Mouse (Mus musculus) heart, adult 2 months (tissue): ENCODE results near the gene Cbx8.

Experiments used
- CTCF ChIP-seq: fragments of 200-600 bp; IDR thresholded peaks from 2 replicates; pipeline ENCODE4 v1.8.1; 2022; ENCODE audit warnings: antibody characterized with exemption, mild to moderate bottlenecking, moderate library complexity
- POLR2A ChIP-seq: fragments of 200-500 bp; IDR thresholded peaks from 2 replicates; pipeline ENCODE4 v1.6.1; 2011; ENCODE audit warnings: mild to moderate bottlenecking, low read depth, low read length, control low read depth; ENCODE audit not compliant: insufficient read depth

- TF ChIP-seq CTCF (peak; percentile 52), POLR2A (no peak)
Measured at GRCm38 (mm10) chr11:119044551-119045337, 4.0 kb upstream of the Cbx8 start.
